Mouse (Mus musculus) stomach, embryonic 14.5 days (tissue): Measurements from ENCODE around the gene Gfpt2. TPM values are rescaled to one million over a fixed set of nuclear protein-coding genes. Genes with fewer than 3 reads are reported as not detected.

Experiments used
- ATAC-seq: fragments of 200-750 bp; cut with Nextera tagmentation; 2 replicates; pipeline ENCODE4 v1.8.0; 2017; ENCODE audit warnings: low read depth, moderate TSS enrichment; ENCODE audit not compliant: insufficient number of reproducible peaks, insufficient read depth, low FRiP score
- H3K27ac ChIP-seq: fragments of 300-500 bp; sonication (generic); 2 replicates; pipeline ENCODE4 v1.5.1; 2014; ENCODE audit warnings: mild to moderate bottlenecking, low read length, moderate library complexity, mixed read lengths
- H3K27me3 ChIP-seq: fragments of 300-500 bp; sonication (generic); 2 replicates; pipeline ENCODE4 v1.6.1; 2014; ENCODE audit warnings: low read length, control low read depth, mixed read lengths; ENCODE audit not compliant: control insufficient read depth, insufficient read depth
- H3K36me3 ChIP-seq: fragments of 300-500 bp; sonication (generic); 2 replicates; pipeline ENCODE4 v1.6.1; 2014; ENCODE audit warnings: mild to moderate bottlenecking, control low read depth, low read length, moderate library complexity, mixed read lengths; ENCODE audit not compliant: control insufficient read depth, insufficient read depth
- H3K4me1 ChIP-seq: fragments of 300-500 bp; sonication (generic); 2 replicates; pipeline ENCODE4 v1.6.1; 2014; ENCODE audit warnings: low read length, control low read depth, mixed read lengths; ENCODE audit not compliant: control insufficient read depth, insufficient read depth
- H3K4me2 ChIP-seq: fragments of 300-500 bp; sonication (generic); replicated peaks from 2 replicates; pipeline ENCODE4 v1.6.1; 2014; ENCODE audit warnings: low read depth, low read length, control low read depth
- H3K4me3 ChIP-seq: fragments of 300-500 bp; sonication (generic); 2 replicates; pipeline ENCODE4 v1.5.1; 2014; ENCODE audit warnings: low read depth, low read length, control low read depth
- H3K9ac ChIP-seq: fragments of 300-500 bp; sonication (generic); replicated peaks from 2 replicates; pipeline ENCODE4 v1.6.1; 2014; ENCODE audit warnings: low read depth, mild to moderate bottlenecking, control low read depth, low read length, moderate library complexity, mixed read lengths
- H3K9me3 ChIP-seq: fragments of 300-500 bp; sonication (generic); 2 replicates; pipeline ENCODE4 v1.6.1; 2016; ENCODE audit warnings: low read depth, low read length, control low read depth; ENCODE audit not compliant: control insufficient read depth
- WGBS: fragments of 180-500 bp; shearing (Covaris S2); extraction: QIAGEN DNeasy Blood & Tissue Kit; methylation state at CpG from one replicate; pipeline ENCODE4 v1.1.7; 2014; 5-methylcytosine and 5-hydroxymethylcytosine counted together
- polyA plus RNA-seq: library from polyadenylated mRNA; unstranded; fragments of >200 nt; fragmentation: Nextera tagmentation; extraction: Ambion mirVana; gene quantifications from 2 replicates; pipeline ENCODE4 v1.2.1, GENCODE M21; 2014

Gene Gfpt2
- polyA plus RNA-seq, 1 experiment from 2014 or later: 10.5 TPM

GRCm38 (mm10) chr11:49867320-49867719 lies 73.3 kb downstream of the Gfpt2 start:
- H3K9me3 ChIP-seq: no peaks in the 10 kb centered on the region
- no peaks in the 10 kb centered on the region for H3K4me1 ChIP-seq
- H3K4me3 ChIP-seq: no peak overlapping the region
- no peak overlapping the region for H3K27ac ChIP-seq
- H3K27me3 ChIP-seq: no peaks in the 10 kb centered on the region
- H3K36me3 ChIP-seq: peaks cover 21% of the 10 kb centered on the region
- WGBS: 86% methylated on average over 5 of the region's 5 CpGs
- H3K4me2 ChIP-seq: no peak overlapping the region
- no peak for ATAC-seq
- no peak overlapping the region for H3K9ac ChIP-seq

GRCm38 (mm10) chr11:49869762-49870161 lies 75.8 kb downstream of the Gfpt2 start:
- no peak overlapping the region for H3K27ac ChIP-seq
- no peaks in the 10 kb centered on the region for H3K4me1 ChIP-seq
- H3K9ac ChIP-seq: no peak overlapping the region
- no peaks in the 10 kb centered on the region for H3K9me3 ChIP-seq
- H3K27me3 ChIP-seq: no peaks in the 10 kb centered on the region
- ATAC-seq: 0 out of 2 replicates have a peak, but pooled peaks have one; percentile 18
- H3K4me3 ChIP-seq: no peak overlapping the region
- H3K36me3 ChIP-seq: peaks cover 27% of the 10 kb centered on the region
- no peak overlapping the region for H3K4me2 ChIP-seq

DNA sequence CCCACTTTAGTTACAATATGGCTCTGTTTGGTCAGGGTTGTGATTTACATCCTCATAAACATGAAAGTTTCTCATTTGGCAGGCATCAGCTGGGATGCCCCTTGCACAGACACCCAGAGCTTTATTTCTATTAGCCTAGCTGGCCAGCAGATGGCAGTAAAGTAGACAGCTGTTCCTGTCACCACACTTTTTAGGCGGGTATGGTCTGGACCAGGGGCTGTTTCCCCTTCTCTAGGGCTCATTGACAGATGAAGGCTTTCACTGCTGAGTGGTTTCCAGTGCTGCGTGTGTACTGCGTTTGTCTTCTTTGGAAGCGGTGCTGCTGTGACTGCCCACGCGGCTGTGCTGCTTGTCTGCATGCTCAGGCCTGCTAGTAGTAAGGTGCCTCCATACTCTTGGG lies 77.9 kb downstream of the Gfpt2 start:
- 54% methylated on average over 6 of the region's 6 CpGs for WGBS
- Histone ChIP-seq H3K9ac (no peak overlapping the region), H3K9me3 (no peaks in the 10 kb centered on the region), H3K4me3 (no peak overlapping the region), H3K36me3 (peaks cover 23% of the 10 kb centered on the region), H3K27ac (no peak overlapping the region), H3K4me2 (no peak overlapping the region), H3K4me1 (peaks cover 3% of the 10 kb centered on the region; the same call in 1 of the 2 replicates), H3K27me3 (no peaks in the 10 kb centered on the region)
- ATAC-seq: no peak

- Histone ChIP-seq H3K4me1 (peaks cover 3% of the 10 kb centered on the region; the same call in 1 of the 2 replicates), H3K9me3 (no peaks in the 10 kb centered on the region), H3K27me3 (no peaks in the 10 kb centered on the region), H3K9ac (no peak overlapping the region), H3K36me3 (peaks cover 20% of the 10 kb centered on the region), H3K4me2 (no peak overlapping the region), H3K27ac (no peak overlapping the region), H3K4me3 (no peak overlapping the region)
- WGBS: 91% methylated on average over 6 of the region's 6 CpGs
- no peak for ATAC-seq
Measured at GRCm38 (mm10) chr11:49872779-49873178, 78.8 kb downstream of the Gfpt2 start.

- Histone ChIP-seq H3K27ac (0 out of 2 replicates have a peak overlapping the region, but pooled peaks have one; percentile 15), H3K9ac (no peak overlapping the region), H3K27me3 (no peaks in the 10 kb centered on the region), H3K36me3 (peaks cover 15% of the 10 kb centered on the region), H3K4me3 (no peak overlapping the region), H3K4me2 (no peak overlapping the region), H3K4me1 (peaks cover 3% of the 10 kb centered on the region; the same call in 1 of the 2 replicates), H3K9me3 (no peaks in the 10 kb centered on the region)
- 76% methylated on average over 8 of the region's 8 CpGs for WGBS
- ATAC-seq: peak; percentile 42; the same call in 1 of the 2 replicates
Measured at GRCm38 (mm10) chr11:49876948-49877817, 83.2 kb downstream of the Gfpt2 start.

DNA sequence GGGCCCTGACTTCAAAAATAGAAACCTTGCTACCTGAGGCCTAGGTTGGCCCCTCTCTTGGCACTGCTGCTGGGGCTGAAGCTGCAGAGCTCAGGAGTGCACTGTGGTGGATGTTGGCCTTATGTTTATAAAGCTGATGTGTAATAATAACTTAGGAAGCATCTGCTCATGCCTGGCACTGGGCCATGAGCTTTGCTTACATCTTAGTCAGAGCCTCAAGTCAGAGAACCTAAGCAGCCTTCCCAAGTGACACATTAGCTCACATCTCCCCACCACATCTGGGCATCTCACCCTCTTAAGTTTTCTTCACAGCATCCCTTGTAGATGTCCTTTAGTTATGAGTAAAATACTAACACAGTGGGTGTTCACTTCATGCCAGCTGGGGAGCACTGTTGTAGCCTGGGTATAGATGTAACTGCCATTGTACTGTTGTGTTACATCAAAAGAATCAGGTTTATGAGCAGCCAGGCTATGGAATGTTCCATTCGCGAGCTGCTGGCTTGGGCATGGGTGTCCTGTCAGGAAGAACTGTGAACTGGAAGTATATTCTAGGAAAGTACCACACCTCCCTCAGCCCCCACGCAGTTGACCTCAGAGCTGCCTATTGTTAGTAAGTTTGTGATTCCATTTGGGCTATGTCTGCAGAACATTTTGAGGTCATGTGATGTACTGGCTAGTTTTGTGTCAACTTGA lies 86.1 kb downstream of the Gfpt2 start:
- no peak overlapping the region for H3K27ac ChIP-seq

GRCm38 (mm10) chr11:49883394-49883793 lies 89.4 kb downstream of the Gfpt2 start:
- Histone ChIP-seq H3K4me2 (no peak overlapping the region), H3K27me3 (no peaks in the 10 kb centered on the region), H3K27ac (no peak overlapping the region), H3K36me3 (peaks cover 13% of the 10 kb centered on the region; the same call in 1 of the 2 replicates), H3K9me3 (no peaks in the 10 kb centered on the region), H3K4me1 (no peaks in the 10 kb centered on the region), H3K4me3 (no peak overlapping the region), H3K9ac (no peak overlapping the region)
- 90% methylated on average over 3 of the region's 3 CpGs for WGBS
- no peak for ATAC-seq

More for the DNA sequence above, 86.1 kb downstream of the Gfpt2 start:
- Histone ChIP-seq H3K4me1 (peaks cover 3% of the 10 kb centered on the region; the same call in 1 of the 2 replicates), H3K9me3 (no peaks in the 10 kb centered on the region), H3K9ac (no peak overlapping the region), H3K4me2 (no peak overlapping the region), H3K4me3 (no peak overlapping the region), H3K36me3 (peaks cover 13% of the 10 kb centered on the region; the same call in 1 of the 2 replicates), H3K27me3 (no peaks in the 10 kb centered on the region)
- ATAC-seq: 0 out of 2 replicates have a peak, but pooled peaks have one; percentile 23
- WGBS: 88% methylated on average over 3 of the region's 3 CpGs
